Mouse (Mus musculus): Measurements from ENCODE around the gene Drosha. TPM values are rescaled to one million over a fixed set of nuclear protein-coding genes. Genes with fewer than 3 reads are reported as not detected.

Gene Drosha
- polyA plus RNA-seq, 1 experiment from 2014 or later, result 44.7 TPM

DNA sequence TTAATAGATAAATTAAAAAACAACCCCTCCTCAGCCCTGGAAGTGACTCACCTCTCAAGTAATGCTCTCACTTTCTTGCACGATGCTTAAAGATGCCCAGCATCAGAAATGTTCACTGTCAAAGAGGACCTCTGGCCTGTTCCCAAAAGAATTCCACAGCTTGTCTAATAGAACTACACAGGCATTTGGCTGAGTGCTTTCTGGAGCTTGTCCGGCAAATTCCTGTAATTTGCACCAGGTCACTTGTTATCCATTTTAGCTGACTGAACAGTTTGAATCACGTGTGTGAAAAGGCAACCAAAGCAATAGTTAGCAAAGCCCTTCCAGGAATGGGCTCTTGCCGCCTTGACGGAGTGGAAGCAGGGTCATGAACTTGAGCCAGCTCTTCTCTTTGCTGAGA, 140.6 kb downstream of the Drosha start:
- H3K9ac ChIP-seq, result no peak overlapping the region
- no peak overlapping the region for H3K4me2 ChIP-seq
- no peaks in the 10 kb centered on the region for H3K9me3 ChIP-seq (replicated peaks)
- H3K36me3 ChIP-seq, result no peaks in the 10 kb centered on the region
- H3K4me3 ChIP-seq (replicated peaks), result no peak overlapping the region
- WGBS, result 83% methylated on average over 5 of the region's 5 CpGs
- H3K27ac ChIP-seq, result no peak overlapping the region
- H3K4me1 ChIP-seq, result no peaks in the 10 kb centered on the region
- no peak for ATAC-seq (replicated peaks; ENCODE audit: low FRiP score)
- H3K27me3 ChIP-seq, result no peaks in the 10 kb centered on the region

DNA sequence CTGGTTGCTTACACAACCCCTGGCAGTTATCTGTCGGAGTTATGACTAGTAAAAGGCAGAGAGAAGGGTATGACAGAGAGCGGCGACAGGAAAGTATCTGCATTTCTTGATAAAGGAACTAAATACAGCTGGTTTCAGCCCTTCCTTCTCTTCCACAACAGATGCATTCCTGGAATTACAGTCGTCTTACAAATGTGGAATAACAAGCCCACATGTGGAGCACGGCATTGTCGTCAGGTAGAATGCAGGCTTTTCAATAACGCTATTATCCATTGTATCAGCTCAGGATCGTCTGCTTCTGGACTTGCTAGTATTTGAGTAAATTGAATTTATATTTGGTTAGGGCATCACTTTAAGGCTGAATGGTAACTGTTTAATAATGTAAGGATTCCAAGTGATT, 144.2 kb downstream of the Drosha start:
- Histone ChIP-seq H3K4me2 (no peak overlapping the region), H3K27ac (no peak overlapping the region), H3K9me3 (replicated peaks) (no peaks in the 10 kb centered on the region), H3K36me3 (no peaks in the 10 kb centered on the region), H3K27me3 (no peaks in the 10 kb centered on the region), H3K4me3 (replicated peaks) (no peak overlapping the region), H3K9ac (no peak overlapping the region), H3K4me1 (no peaks in the 10 kb centered on the region)
- ATAC-seq (replicated peaks; ENCODE audit: low FRiP score), result no peak
- 88% methylated on average over 8 of the region's 8 CpGs for WGBS

DNA sequence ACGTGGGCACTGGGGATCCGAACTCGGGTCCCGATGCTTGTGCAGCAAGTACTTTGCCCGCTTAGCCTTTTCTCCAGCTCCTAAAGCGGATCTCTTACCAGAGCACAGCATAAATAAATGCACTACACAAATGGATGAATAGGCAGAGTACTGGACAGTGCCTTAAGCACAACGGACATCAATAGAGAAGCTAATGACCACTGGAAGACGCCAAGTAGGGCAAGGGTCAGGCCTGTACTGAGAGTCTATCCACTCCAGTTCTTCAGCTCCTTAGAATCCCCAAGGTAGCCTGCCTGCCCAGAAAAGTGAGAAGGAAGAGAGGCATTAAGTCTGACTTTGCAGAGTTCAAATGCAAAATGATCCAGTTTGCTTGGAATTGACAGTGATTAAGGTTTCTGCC, 147.8 kb downstream of the Drosha start:
- no peaks in the 10 kb centered on the region for H3K27me3 ChIP-seq
- no peak overlapping the region for H3K9ac ChIP-seq
- H3K36me3 ChIP-seq, result no peaks in the 10 kb centered on the region
- H3K27ac ChIP-seq, result no peak overlapping the region
- H3K4me3 ChIP-seq (replicated peaks), result no peak overlapping the region
- no peak for ATAC-seq (replicated peaks; ENCODE audit: low FRiP score)
- WGBS, result 85% methylated on average over 8 of the region's 8 CpGs
- H3K9me3 ChIP-seq (replicated peaks), result no peaks in the 10 kb centered on the region
- H3K4me1 ChIP-seq, result no peaks in the 10 kb centered on the region
- no peak overlapping the region for H3K4me2 ChIP-seq

Small RNAs within 50 kb of the gene (microRNA-seq; reads per million reads assigned to microRNA genes)
- gene Gm47288, result not detected

Other genes with a start within 250 kb of the Drosha start
- gene Pdzd2, start 84.9 kb upstream of the Drosha start, polyA plus RNA-seq (2015; fragmentation: Nextera tagmentation; extraction: Ambion mirVana), result 35.2 and 41.3 TPM in 2 replicates
- gene 6030458C11Rik, start 166 bp upstream of the Drosha start, polyA plus RNA-seq (2015; fragmentation: Nextera tagmentation; extraction: Ambion mirVana), result 41.1 and 43.1 TPM in 2 replicates

Measured in kidney, embryonic 15.5 days (tissue).